Mouse (Mus musculus): ENCODE results near the gene Gtf2f2.

GRCm38 (mm10) chr14:76011062-76011457 is 395 bp upstream of the Gtf2f2 start:
- TF ChIP-seq CTCF (IDR thresholded peaks at IDR 0.05; ENCODE audit: control insufficient read depth, insufficient read depth, insufficient replicate concordance, low read depth, low read length) (no peak), POLR2A (IDR thresholded peaks at IDR 0.05; ENCODE audit: control insufficient read depth, low read depth, low read length) (no peak)
